Mouse (Mus musculus) CH12.LX (cell line): Measurements from ENCODE around the gene Aqp11. TPM values are rescaled to one million over a fixed set of nuclear protein-coding genes. Genes with fewer than 3 reads are reported as not detected.

ENCODE experiments used
- DNase-seq: peaks from one replicate; pipeline ENCODE4 v3.0.0-alpha.2; 2013; ENCODE audit errors: extremely low read depth
- H3K27ac ChIP-seq: 2 replicates; pipeline ENCODE4 v1.5.1; 2012; ENCODE audit warnings: low read depth, mild to moderate bottlenecking, control low read depth, moderate library complexity; ENCODE audit not compliant: insufficient read depth
- H3K27me3 ChIP-seq: replicated peaks from 2 replicates; pipeline ENCODE3; 2012; ENCODE audit warnings: inconsistent platforms
- H3K36me3 ChIP-seq, 2 experiments: replicated peaks in 1 of 2; 2 replicates each; pipeline versions ENCODE3 to v1.6.1; 2012; ENCODE audit warnings: inconsistent platforms in 1 of 2, low read length in 1 of 2, mild to moderate bottlenecking in 1 of 2, mixed read lengths in 1 of 2, moderate library complexity in 1 of 2; ENCODE audit not compliant: control insufficient read depth in 1 of 2, insufficient read depth in 1 of 2
- H3K4me1 ChIP-seq, 2 experiments: 2 replicates each; pipeline ENCODE4 v1.6.1; 2012; ENCODE audit warnings: inconsistent platforms in 1 of 2, moderate library complexity in 1 of 2; ENCODE audit not compliant: insufficient read depth in 2 of 2, control insufficient read depth in 1 of 2
- H3K4me2 ChIP-seq: 2 replicates; pipeline ENCODE4 v1.6.1; 2012; ENCODE audit warnings: low read depth, mild to moderate bottlenecking, control low read depth; ENCODE audit not compliant: poor library complexity, insufficient read depth, severe bottlenecking
- H3K4me3 ChIP-seq, 3 experiments: fragments of 150-350 bp in 1 of 3; sonication (generic) in 1 of 3; replicated peaks in 1 of 3; 2 replicates each; pipeline versions ENCODE3 to v1.5.1; 2011 to 2012; ENCODE audit warnings: low read depth in 2 of 3, low read length in 2 of 3, mild to moderate bottlenecking in 2 of 3, moderate library complexity in 2 of 3, control low read depth in 1 of 3, improper control_type of control experiment in 1 of 3, inconsistent platforms in 1 of 3, mixed read lengths in 1 of 3; ENCODE audit not compliant: poor library complexity in 1 of 3
- H3K79me2 ChIP-seq: replicated peaks from 2 replicates; pipeline ENCODE4 v1.6.1; 2012; ENCODE audit warnings: mild to moderate bottlenecking, moderate library complexity; ENCODE audit not compliant: control insufficient read depth, poor library complexity, insufficient read depth, severe bottlenecking; ENCODE audit errors: extremely low read depth
- H3K9ac ChIP-seq: 2 replicates; pipeline ENCODE4 v1.6.1; 2012; ENCODE audit warnings: low read depth, mild to moderate bottlenecking, control low read depth, moderate library complexity; ENCODE audit not compliant: insufficient read depth
- H3K9me3 ChIP-seq: replicated peaks from 2 replicates; pipeline ENCODE3; 2012; ENCODE audit warnings: low read length, inconsistent platforms, mixed read lengths
- BHLHE40 ChIP-seq: IDR thresholded peaks from 2 replicates; pipeline ENCODE4 v1.6.1; 2011; ENCODE audit warnings: mild to moderate bottlenecking, low read depth, low read length, improper control_type of control experiment
- CHD1 ChIP-seq: IDR thresholded peaks from 2 replicates; pipeline ENCODE4 v1.6.1; 2012; ENCODE audit warnings: low read depth, low read length, improper control_type of control experiment, inconsistent platforms
- CHD2 ChIP-seq: IDR thresholded peaks from 2 replicates; pipeline ENCODE4 v1.6.1; 2011; ENCODE audit warnings: low read length, improper control_type of control experiment
- E2F4 ChIP-seq: IDR thresholded peaks from 2 replicates; pipeline ENCODE4 v1.6.1; 2011; ENCODE audit warnings: low read depth, low read length, improper control_type of control experiment; ENCODE audit not compliant: insufficient replicate concordance
- ELF1 ChIP-seq: IDR thresholded peaks from 2 replicates; pipeline ENCODE4 v1.6.1; 2014; ENCODE audit warnings: low read depth, mild to moderate bottlenecking, inconsistent platforms, low read length, improper control_type of control experiment
- EP300 ChIP-seq: IDR thresholded peaks from 2 replicates; pipeline ENCODE4 v1.6.1; 2011; ENCODE audit warnings: low read length, improper control_type of control experiment
- ETS1 ChIP-seq: conservative IDR thresholded peaks from 2 replicates; pipeline ENCODE4 v1.6.1; 2012; ENCODE audit warnings: low read depth, mild to moderate bottlenecking, inconsistent platforms, low read length, improper control_type of control experiment, moderate library complexity
- HCFC1 ChIP-seq: IDR thresholded peaks from 2 replicates; pipeline ENCODE4 v1.6.1; 2012; ENCODE audit warnings: low read depth, mild to moderate bottlenecking, inconsistent platforms, low read length, improper control_type of control experiment
- JUND ChIP-seq: conservative IDR thresholded peaks from 2 replicates; pipeline ENCODE4 v1.6.1; 2011; ENCODE audit warnings: low read depth, low read length, improper control_type of control experiment
- MAFK ChIP-seq: IDR thresholded peaks from 2 replicates; pipeline ENCODE4 v1.6.1; 2011; ENCODE audit warnings: low read length, improper control_type of control experiment; ENCODE audit not compliant: insufficient replicate concordance
- MAZ ChIP-seq: IDR thresholded peaks from 2 replicates; pipeline ENCODE4 v1.6.1; 2012; ENCODE audit warnings: low read depth, mild to moderate bottlenecking, inconsistent platforms, low read length, improper control_type of control experiment, moderate library complexity
- MEF2A ChIP-seq: IDR thresholded peaks from 2 replicates; pipeline ENCODE4 v1.6.1; 2014; ENCODE audit warnings: low read depth, mild to moderate bottlenecking, inconsistent platforms, low read length, improper control_type of control experiment, borderline replicate concordance
- MXI1 ChIP-seq: IDR thresholded peaks from 2 replicates; pipeline ENCODE4 v1.6.1; 2011; ENCODE audit warnings: mild to moderate bottlenecking, low read depth, low read length, improper control_type of control experiment
- RCOR1 ChIP-seq: conservative IDR thresholded peaks from 2 replicates; pipeline ENCODE4 v1.6.1; 2012; ENCODE audit warnings: low read depth, mild to moderate bottlenecking, inconsistent platforms, low read length, improper control_type of control experiment
- SIN3A ChIP-seq: IDR thresholded peaks from 2 replicates; pipeline ENCODE4 v1.6.1; 2012; ENCODE audit warnings: low read length, improper control_type of control experiment, inconsistent platforms
- TCF12 ChIP-seq: IDR thresholded peaks from 2 replicates; pipeline ENCODE4 v1.6.1; 2014; ENCODE audit warnings: low read depth, mild to moderate bottlenecking, inconsistent platforms, low read length, improper control_type of control experiment
- UBTF ChIP-seq: IDR thresholded peaks from 2 replicates; pipeline ENCODE4 v1.6.1; 2012; ENCODE audit warnings: low read depth, mild to moderate bottlenecking, inconsistent platforms, low read length, improper control_type of control experiment, moderate library complexity
- USF1 ChIP-seq: IDR thresholded peaks from 2 replicates; pipeline ENCODE4 v1.6.1; 2014; ENCODE audit warnings: low read depth, mild to moderate bottlenecking, inconsistent platforms, low read length, improper control_type of control experiment
- USF2 ChIP-seq: conservative IDR thresholded peaks from 2 replicates; pipeline ENCODE4 v1.6.1; 2011; ENCODE audit warnings: low read depth, low read length, improper control_type of control experiment
- ZC3H11A ChIP-seq: IDR thresholded peaks from 2 replicates; pipeline ENCODE4 v1.6.1; 2012; ENCODE audit warnings: low read depth, mild to moderate bottlenecking, inconsistent platforms, low read length, improper control_type of control experiment
- dilution Hi-C: fragments of 300-500 bp; cut with MboI; formaldehyde crosslinking; loops from 2 replicates; pipeline ENCODE4 v1.14.3; 2020; ENCODE audit warnings: low sequenced_read_pairs; ENCODE audit not compliant: extremely low pct_unique_long_range_greater_than_20kb, extremely low pct_ligation_motif_present
- in situ Hi-C: fragments of 300-500 bp; cut with MboI; formaldehyde crosslinking; loops from 3 replicates; pipeline ENCODE4 v1.14.3; 2019; ENCODE audit warnings: low sequenced_read_pairs, low pct_ligation_motif_present, low pct_unique_long_range_greater_than_20kb, mixed read lengths
- polyA plus RNA-seq: library from polyadenylated mRNA; unstranded; fragments of >175 nt; gene quantifications from 2 replicates; pipeline ENCODE4 v1.2.1, GENCODE M21; 2012; ENCODE audit warnings: low read depth; ENCODE audit not compliant: insufficient read length
- total RNA-seq, 2 experiments: library from RNA; depleted of rRNA; stranded (reverse); fragments of 300-350 nt in 1 of 2; fragments of >200 nt in 1 of 2; gene quantifications; 2 replicates each; pipeline ENCODE4 v1.2.3; 2012 to 2014

Aqp11 gene
- total and polyA plus RNA-seq, 3 experiments: 0.46 to 1.0 (median 0.89) TPM

- TF ChIP-seq MAZ (no peak), ELF1 (no peak), JUND (no peak), BHLHE40 (no peak), HCFC1 (peak; percentile 6; the same call in 1 of the 2 replicates), SIN3A (peak; percentile 68; the same call in 1 of the 2 replicates), ZC3H11A (no peak), E2F4 (peak; percentile 10; the same call in 1 of the 2 replicates), CHD2 (no peak), TCF12 (no peak), USF1 (no peak), MXI1 (peak; percentile 69; the same call in 1 of the 2 replicates)
- TF ChIP-seq, all 38 proteins: peak for 4
- dilution Hi-C loops: no loop called here
- Histone ChIP-seq H3K27ac (no peak overlapping the region), H3K4me1 (peaks cover 2 to 7% of the 10 kb centered on the region in 2 experiments; a peak in 2 of 4 replicates), H3K4me2 (peak overlapping the region; percentile 79), H3K4me3 (peak overlapping the region; percentile 45 to 65 (median 60)), H3K9ac (peak overlapping the region; percentile 22; the same call in 1 of the 2 replicates), H3K36me3 (no peaks in the 10 kb centered on the region), H3K79me2 (no peaks in the 10 kb centered on the region), H3K9me3 (no peaks in the 10 kb centered on the region), H3K27me3 (peaks cover 13% of the 10 kb centered on the region)
- DNase-seq: peak; percentile 33
- in situ Hi-C loops: loop anchor here (10.0 kb wide), 3 partner anchors 85 to 365 kb away; partner anchors contain the start of gene Myo7a
Measured at GRCm38 (mm10) chr7:97749207-97750190, 11.4 kb upstream of the Aqp11 start.

GRCm38 (mm10) chr7:97748527-97749206, 10.6 kb upstream of the Aqp11 start:
- Histone ChIP-seq H3K36me3 (no peaks in the 10 kb centered on the region), H3K27me3 (peaks cover 13% of the 10 kb centered on the region), H3K4me2 (peak overlapping the region; percentile 79), H3K9me3 (no peaks in the 10 kb centered on the region), H3K79me2 (no peaks in the 10 kb centered on the region), H3K9ac (peak overlapping the region; percentile 22; the same call in 1 of the 2 replicates), H3K4me1 (peaks cover 2 to 7% of the 10 kb centered on the region in 2 experiments; a peak in 2 of 4 replicates), H3K27ac (no peak overlapping the region), H3K4me3 (peak overlapping the region; percentile 45 to 65 (median 60))
- in situ Hi-C loops (no loop called here), dilution Hi-C loops (no loop called here)
- peak; percentile 28 for DNase-seq
- TF ChIP-seq HCFC1 (peak; percentile 18; the same call in 1 of the 2 replicates), MXI1 (peak; percentile 63; the same call in 1 of the 2 replicates), MEF2A (no peak), ETS1 (0 out of 2 replicates have a peak, but pooled peaks have one; percentile 9), EP300 (no peak), CHD1 (0 out of 2 replicates have a peak, but pooled peaks have one; percentile 47), USF2 (no peak), RCOR1 (no peak), UBTF (0 out of 2 replicates have a peak, but pooled peaks have one; percentile 16), MAFK (no peak)
